Mouse (Mus musculus) layer of hippocampus, adult 8-10 months (tissue): ENCODE data around the gene Pitpna. TPM values are rescaled to one million over a fixed set of nuclear protein-coding genes. Genes with fewer than 3 reads are reported as not detected.

Source experiments
- DNase-seq, 2 experiments: peaks; one replicate each; pipeline ENCODE4 v3.0.0; 2022; ENCODE audit warnings: low spot score in 2 of 2
- total RNA-seq, 4 experiments: library from RNA; stranded (reverse); gene quantifications; 2 replicates each; pipeline ENCODE4 v1.2.4; 2022

The Pitpna gene
- total RNA-seq, 4 experiments from 2014 or later, result 264 to 282 (median 275) TPM

- DNase-seq, result no peak
Observed at GRCm38 (mm10) chr11:75656621-75657590, 69.0 kb downstream of the Pitpna start.

DNA sequence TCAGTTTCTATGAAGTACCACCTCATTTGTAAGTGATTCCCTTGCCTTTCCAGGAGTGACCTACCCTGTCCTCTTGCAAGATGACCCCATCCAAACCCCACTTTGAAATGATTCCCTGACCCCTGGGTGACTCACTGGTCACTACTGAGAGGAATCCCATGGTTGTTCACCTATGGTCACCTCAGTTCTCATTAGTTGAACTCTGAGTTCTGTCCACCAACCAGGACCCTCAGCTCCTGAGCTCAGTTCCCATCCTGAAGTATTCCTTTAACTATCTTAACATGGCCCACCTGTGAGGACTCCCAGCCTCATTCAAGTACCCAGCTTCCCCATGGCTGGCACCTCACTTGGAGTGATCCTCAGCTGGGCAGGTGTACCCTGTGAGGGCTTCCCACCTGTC, 69.9 kb downstream of the Pitpna start:
- DNase-seq, result no peak

DNA sequence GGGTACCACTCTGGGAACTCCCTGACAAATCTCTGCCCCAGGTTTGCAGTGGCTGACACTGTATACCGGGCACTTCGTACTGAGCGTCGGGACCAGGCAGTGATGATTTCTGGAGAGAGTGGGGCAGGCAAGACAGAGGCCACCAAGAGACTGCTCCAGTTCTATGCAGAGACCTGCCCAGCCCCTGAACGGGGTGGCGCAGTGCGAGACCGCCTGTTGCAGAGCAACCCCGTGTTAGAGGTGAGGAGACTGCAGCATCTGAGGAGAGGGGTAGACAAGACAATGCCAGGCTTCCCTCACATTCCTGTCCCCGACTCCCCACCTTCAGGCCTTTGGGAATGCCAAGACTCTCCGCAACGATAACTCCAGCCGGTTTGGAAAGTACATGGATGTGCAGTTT, 70.4 kb downstream of the Pitpna start:
- DNase-seq, result no peak

DNA sequence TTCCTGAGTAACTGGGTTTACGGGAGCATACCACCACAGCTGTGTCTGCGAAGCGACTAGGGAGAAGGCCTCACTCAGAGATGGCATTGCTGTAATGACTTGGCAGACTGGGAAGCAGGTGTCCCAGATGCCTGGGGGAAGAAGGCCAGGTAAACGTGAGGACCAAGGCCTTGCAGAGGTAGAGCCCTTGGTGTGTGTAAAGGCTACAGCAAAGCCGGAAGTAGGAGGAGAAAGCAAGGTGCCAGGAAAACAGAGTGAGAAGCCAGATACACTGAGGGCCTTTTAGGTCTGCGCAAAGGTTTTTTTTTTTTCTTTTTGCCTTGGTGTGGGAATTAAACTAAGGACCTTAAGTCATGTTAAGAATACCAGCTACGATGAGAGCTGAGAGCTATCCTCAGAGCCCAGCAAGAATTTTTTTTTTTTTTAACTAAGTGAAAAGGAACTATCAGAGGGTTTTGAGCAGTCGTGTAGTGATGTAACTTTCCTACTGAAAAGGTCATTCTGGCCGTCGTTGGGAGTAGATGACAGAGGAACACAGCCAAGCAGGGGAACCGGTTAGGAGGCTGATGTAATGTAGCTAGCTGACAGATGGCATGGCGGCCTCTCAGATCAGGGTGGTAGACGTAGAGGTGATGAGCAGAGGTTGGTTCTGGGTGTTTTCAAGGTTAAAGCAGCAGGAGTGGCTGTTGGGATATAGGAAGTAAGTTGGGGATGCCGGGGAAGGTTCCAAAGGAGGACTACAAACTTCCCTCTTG, 71.3 kb downstream of the Pitpna start:
- no peak for DNase-seq

DNA sequence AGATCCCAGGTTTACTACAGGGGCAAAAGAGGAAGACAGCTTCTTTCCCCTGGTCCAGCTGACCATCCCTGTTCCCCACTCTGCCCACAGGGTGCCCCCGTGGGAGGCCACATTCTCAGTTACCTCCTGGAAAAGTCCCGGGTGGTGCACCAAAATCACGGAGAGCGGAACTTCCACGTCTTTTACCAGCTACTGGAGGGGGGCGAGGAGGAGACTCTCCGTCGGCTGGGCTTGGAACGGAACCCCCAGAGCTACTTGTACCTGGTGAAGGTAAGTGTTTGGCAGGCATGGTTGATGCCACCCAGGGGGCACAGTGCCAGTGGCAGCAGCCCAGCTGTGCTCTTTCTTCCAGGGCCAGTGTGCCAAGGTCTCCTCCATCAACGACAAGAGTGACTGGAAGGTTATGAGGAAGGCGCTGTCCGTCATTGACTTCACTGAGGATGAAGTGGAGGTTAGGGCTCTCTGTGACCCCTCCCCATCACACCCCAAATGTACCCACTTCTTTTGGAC, 72.2 kb downstream of the Pitpna start:
- no peak for DNase-seq

DNA sequence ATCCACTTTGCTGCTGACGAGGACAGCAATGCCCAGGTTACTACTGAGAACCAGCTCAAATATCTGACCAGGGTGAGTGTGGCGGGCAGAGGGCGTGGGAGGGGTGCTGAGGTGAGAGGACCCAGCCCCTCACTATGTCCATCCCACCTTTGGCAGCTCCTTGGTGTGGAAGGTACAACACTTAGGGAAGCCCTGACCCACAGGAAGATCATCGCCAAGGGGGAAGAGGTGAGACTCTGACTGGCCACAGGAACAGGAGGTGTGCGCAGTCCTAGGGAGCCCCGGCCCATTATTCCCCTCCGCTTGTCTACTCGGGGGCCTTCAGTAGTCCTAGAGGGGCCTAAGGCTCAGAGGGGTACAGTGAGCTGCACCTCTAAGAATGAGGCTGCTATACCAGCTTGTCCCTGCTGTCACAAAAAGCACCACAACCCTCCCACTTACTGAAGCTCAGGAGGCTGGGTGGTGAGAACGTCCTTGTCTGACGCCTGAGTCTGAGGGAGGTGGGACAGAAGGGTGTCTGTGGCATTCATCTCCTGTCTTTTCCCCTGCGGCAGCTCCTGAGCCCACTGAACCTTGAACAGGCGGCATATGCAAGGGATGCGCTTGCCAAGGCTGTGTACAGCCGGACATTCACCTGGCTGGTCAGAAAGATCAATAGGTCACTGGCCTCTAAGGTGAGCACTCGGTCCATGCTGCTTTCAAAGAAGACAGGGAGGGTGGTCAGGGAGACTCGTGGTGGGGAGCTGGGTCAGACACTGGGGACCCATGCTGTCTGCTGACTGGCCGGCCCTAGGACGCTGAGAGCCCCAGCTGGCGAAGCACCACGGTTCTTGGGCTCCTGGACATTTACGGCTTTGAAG, 73.3 kb downstream of the Pitpna start:
- no peak for DNase-seq

DNA sequence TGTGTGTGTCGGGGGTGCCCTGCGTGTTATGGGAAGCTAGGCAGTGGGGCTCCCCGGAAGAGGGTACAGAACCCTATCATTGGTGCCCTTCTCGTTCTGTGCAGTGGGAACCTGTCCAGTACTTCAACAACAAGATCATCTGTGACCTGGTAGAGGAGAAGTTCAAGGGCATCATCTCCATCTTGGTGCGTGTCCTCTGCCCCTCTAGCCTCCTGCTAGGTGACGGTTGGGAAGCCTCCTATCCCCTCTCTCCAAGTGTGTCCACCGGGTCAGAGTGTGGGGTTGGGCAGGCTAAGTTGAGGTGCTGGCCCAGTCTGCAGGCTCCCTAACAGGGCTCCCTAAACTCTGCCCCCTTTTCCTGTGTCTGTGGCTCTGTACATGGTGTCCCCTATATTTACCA, 74.2 kb downstream of the Pitpna start:
- DNase-seq, result no peak

DNA sequence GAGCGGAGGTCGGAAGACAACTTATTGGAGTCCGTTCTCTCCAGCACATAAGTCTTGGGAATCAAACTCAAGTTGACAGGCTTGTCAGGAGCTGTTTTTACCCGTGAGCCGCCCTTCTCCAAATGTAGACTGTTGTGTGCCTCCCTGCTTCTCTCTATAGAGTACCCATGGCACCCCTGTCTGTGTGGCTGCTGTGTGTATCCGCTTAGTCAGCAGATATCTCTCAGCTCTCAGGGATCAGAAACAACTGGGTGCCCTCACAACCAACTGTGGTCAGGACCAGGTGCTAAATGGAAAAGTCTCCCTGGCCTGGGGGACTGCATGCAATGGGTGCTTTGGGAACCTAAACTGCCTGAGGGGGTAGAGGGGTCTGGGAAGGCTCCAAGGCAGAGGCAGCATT, 78.4 kb downstream of the Pitpna start:
- no peak for DNase-seq

DNA sequence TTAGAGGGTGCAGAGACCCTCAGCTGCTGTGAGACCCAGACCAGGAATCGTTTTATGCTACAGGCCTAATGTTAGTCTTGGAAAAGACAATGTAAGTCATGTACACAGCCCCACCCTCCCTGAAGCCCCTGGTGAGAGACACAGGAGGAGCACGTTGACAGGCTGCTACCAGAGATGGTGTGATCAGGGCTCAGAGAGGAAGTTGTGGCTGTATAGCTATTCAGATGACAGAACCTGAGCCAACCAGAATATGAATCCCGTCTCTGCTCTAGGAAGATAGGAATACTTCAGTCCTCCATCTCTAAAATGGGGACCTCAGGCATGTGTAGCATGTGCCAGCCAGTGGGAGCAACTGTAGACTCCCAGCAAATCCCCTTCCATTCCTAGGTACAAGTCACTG, 80.7 kb downstream of the Pitpna start:
- DNase-seq, result no peak

- no peak for DNase-seq
Observed at GRCm38 (mm10) chr11:75669176-75669852, 81.4 kb downstream of the Pitpna start.

DNA sequence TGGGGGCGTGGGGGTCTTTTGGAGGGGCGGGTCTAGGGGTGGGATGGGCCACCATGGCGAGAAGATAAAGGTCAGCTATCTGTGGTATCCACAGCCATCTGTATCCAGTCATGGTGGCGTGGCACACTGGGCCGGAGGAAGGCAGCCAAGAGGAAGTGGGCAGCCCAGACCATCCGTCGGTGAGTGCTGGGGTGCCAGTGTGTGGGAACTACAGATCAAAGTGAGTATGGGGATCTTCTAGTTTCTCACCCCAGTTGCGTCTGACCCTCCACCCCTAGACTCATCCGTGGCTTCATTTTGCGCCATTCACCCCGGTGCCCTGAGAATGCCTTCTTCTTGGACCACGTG, 81.9 kb downstream of the Pitpna start:
- DNase-seq, result no peak

- DNase-seq, result no peak
Observed at GRCm38 (mm10) chr11:75671426-75672180, 83.7 kb downstream of the Pitpna start.

DNA sequence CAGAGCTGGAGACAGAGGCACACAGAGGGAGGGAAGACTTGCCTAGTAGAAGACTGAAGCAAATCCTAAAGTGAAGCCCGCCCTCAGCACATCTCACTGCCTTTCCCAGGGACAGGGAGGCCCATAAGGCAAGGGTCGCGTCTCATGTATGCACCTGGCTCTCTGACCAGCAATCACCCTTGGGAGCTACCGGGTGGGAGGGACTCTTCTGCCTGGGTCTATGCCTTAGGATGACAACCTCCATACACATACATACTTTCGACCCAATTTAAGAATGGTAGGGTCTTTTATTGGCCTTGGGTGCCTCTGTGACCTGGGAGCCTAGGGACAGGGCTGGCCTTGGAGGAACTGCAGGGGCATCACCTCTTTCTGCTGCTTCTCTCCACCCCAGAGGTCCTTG, 85.5 kb downstream of the Pitpna start:
- DNase-seq, result no peak

DNA sequence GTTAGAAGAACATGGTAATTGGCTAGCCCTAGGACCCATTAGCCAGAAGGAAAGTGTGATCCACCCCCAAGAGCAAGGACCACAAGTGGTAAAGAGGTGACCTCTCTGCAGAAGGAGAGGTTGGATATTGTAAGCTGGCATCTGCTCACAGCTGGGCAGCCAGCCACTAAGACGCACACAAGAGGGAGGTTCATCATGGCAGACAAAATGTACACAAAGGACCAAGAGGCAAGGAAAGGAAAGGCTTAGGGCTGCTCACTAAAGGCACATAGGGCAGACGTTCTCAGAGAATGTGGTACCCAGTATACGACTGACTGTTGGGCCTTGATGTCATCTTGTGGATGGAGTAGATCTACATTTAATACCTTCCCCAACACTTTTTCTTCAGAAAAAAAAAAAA, 87.0 kb downstream of the Pitpna start:
- DNase-seq, result no peak

DNA sequence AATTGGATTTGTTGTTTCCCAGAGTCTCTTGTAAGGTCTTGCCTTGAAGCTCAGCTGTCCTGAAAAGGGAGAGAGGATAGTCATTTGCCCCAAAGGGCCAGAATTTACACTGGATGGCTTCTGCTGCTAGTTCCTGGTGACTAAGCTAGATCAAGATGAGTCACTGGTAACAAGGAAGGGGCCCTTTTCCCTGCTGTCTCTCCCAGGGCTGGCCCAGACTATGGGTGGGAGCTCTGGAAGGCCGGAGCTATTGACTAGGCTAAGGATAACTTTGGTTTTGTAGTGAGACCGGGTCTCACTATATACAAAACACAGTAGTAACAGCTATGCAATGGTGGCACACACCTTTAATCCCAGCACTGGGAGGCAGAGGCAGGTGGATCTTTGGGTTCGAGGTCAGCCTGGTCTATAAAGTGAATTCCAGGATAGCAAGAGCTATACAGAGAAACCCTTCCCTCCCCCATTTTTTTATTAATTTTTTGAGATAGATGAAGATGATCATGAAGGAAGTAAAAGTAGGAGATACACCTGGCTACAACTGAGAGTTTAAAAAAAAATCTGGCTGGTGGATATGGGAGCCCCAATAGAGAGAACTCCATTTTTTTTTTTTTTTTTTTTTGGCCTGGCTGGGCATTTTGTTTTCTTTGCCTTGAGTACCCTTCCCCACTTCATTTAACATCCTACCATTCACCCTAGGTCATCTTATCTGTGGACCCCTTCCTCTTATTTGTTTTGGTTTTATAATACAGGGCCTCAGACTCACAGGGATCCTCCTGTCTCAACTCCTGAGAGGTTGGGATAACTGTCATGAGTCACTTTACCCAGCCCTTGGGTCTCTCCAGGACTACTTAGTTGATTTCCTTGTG, 90.2 kb downstream of the Pitpna start:
- no peak for DNase-seq
